Mouse (Mus musculus) bone marrow macrophage, adult 2 months (primary cell): ENCODE results near the gene Cxcr1. TPM values are rescaled to one million over a fixed set of nuclear protein-coding genes. Genes with fewer than 3 reads are reported as not detected.
"Not testable (repeated sequence)": the region's sequence is repeated elsewhere in the genome, so short reads cannot be mapped to it uniquely, and the experiment has no call there.

Source experiments
- H3K27ac ChIP-seq: 2 replicates; pipeline ENCODE4 v1.5.1; 2012; ENCODE audit warnings: low read depth, low read length; ENCODE audit not compliant: insufficient read depth
- H3K4me1 ChIP-seq: 2 replicates; pipeline ENCODE4 v1.6.1; 2012; ENCODE audit warnings: low read length; ENCODE audit not compliant: control insufficient read depth, insufficient read depth
- H3K4me3 ChIP-seq: 2 replicates; pipeline ENCODE4 v1.5.1; 2012; ENCODE audit warnings: mild to moderate bottlenecking, low read length, moderate library complexity; ENCODE audit not compliant: insufficient read depth
- CTCF ChIP-seq: IDR thresholded peaks from 2 replicates; pipeline ENCODE4 v1.5.1; 2012; ENCODE audit warnings: low read depth, mild to moderate bottlenecking, low read length, moderate library complexity
- POLR2A ChIP-seq: IDR thresholded peaks from 2 replicates; pipeline ENCODE4 v1.6.1; 2012; ENCODE audit warnings: mild to moderate bottlenecking, low read depth, low read length, borderline replicate concordance
- polyA plus RNA-seq: library from polyadenylated mRNA; stranded (reverse); fragments of >200 nt; gene quantifications from 2 replicates; pipeline ENCODE4 v1.2.4, GENCODE M21; 2012; ENCODE audit not compliant: missing spikeins, insufficient read depth, insufficient read length

The Cxcr1 gene
- polyA plus RNA-seq, 1 experiment = not detected

GRCm38 (mm10) chr1:74175731-74176130 lies 18.7 kb downstream of the Cxcr1 start:
- Histone ChIP-seq H3K4me1 (no peaks in the 10 kb centered on the region), H3K4me3 (no peak overlapping the region), H3K27ac (no peak overlapping the region)
- no peak for TF ChIP-seq POLR2A
- TF ChIP-seq CTCF = no peak

- Histone ChIP-seq H3K27ac (no peak overlapping the region), H3K4me1 (no peaks in the 10 kb centered on the region), H3K4me3 (no peak overlapping the region)
- TF ChIP-seq POLR2A (no peak), CTCF (no peak)
Observed at GRCm38 (mm10) chr1:74172722-74173121, 21.7 kb downstream of the Cxcr1 start.

- Histone ChIP-seq H3K4me3 (no peak overlapping the region), H3K4me1 (peaks cover 4% of the 10 kb centered on the region), H3K27ac (no peak overlapping the region)
- TF ChIP-seq POLR2A (no peak), CTCF (no peak)
Observed at GRCm38 (mm10) chr1:74169721-74170120, 24.7 kb downstream of the Cxcr1 start.

- TF ChIP-seq CTCF (no peak), POLR2A (no peak)
- Histone ChIP-seq H3K27ac (no peak overlapping the region), H3K4me1 (peaks cover 4% of the 10 kb centered on the region), H3K4me3 (no peak overlapping the region)
Observed at GRCm38 (mm10) chr1:74167136-74167535, 27.3 kb downstream of the Cxcr1 start.

GRCm38 (mm10) chr1:74160036-74160435 lies 34.4 kb downstream of the Cxcr1 start:
- peaks cover 8% of the 10 kb centered on the region for H3K4me1 ChIP-seq
- no peak overlapping the region for H3K27ac ChIP-seq
- no peak overlapping the region for H3K4me3 ChIP-seq
- no peak for TF ChIP-seq CTCF
- TF ChIP-seq POLR2A = no peak

GRCm38 (mm10) chr1:74159613-74160012 lies 34.8 kb downstream of the Cxcr1 start:
- not testable (repeated sequence) for H3K27ac ChIP-seq, H3K4me1 ChIP-seq, H3K4me3 ChIP-seq

- H3K27ac ChIP-seq = no peak overlapping the region
- H3K4me1 ChIP-seq = peaks cover 12% of the 10 kb centered on the region
Observed at GRCm38 (mm10) chr1:74156381-74156910, 38.0 kb downstream of the Cxcr1 start.

GRCm38 (mm10) chr1:74155435-74156012 lies 38.9 kb downstream of the Cxcr1 start:
- Histone ChIP-seq H3K4me3 (no peak overlapping the region), H3K27ac (no peak overlapping the region), H3K4me1 (peaks cover 16% of the 10 kb centered on the region)
- no peak for TF ChIP-seq CTCF
- TF ChIP-seq POLR2A = no peak

More at GRCm38 (mm10) chr1:74156381-74156910, 38.0 kb downstream of the Cxcr1 start:
- no peak for TF ChIP-seq CTCF
- TF ChIP-seq POLR2A = no peak
- no peak overlapping the region for H3K4me3 ChIP-seq

GRCm38 (mm10) chr1:74153461-74154184 lies 40.8 kb downstream of the Cxcr1 start, which contains the start of gene Cxcr2:
Cxcr2 (plus strand) TSS chr1:74153989.
- no peak within 1 kb of the TSS for H3K27ac ChIP-seq
- no peak for TF ChIP-seq CTCF
- TF ChIP-seq POLR2A = no peak
- H3K4me3 ChIP-seq = no peak within 1 kb of the TSS
- H3K4me1 ChIP-seq = peaks cover 16% of the 10 kb centered on the region

GRCm38 (mm10) chr1:74151091-74151490 lies 43.3 kb downstream of the Cxcr1 start:
- Histone ChIP-seq H3K4me3 (no peak overlapping the region), H3K27ac (no peak overlapping the region), H3K4me1 (peaks cover 16% of the 10 kb centered on the region)
- no peak for TF ChIP-seq POLR2A
- TF ChIP-seq CTCF = no peak

- Histone ChIP-seq H3K4me3 (no peak overlapping the region), H3K27ac (no peak overlapping the region), H3K4me1 (peaks cover 9% of the 10 kb centered on the region)
- no peak for TF ChIP-seq POLR2A
- no peak for TF ChIP-seq CTCF
Observed at GRCm38 (mm10) chr1:74150101-74150500, 44.3 kb downstream of the Cxcr1 start.
